Mouse (Mus musculus): ENCODE results near the gene Ugt3a1. TPM values are rescaled to one million over a fixed set of nuclear protein-coding genes. Genes with fewer than 3 reads are reported as not detected.

The Ugt3a1 gene
- polyA plus RNA-seq, 1 experiment from 2014 or later: not detected

GRCm38 (mm10) chr15:9289660-9290059 lies 13.0 kb downstream of the Ugt3a1 start:
- no peak overlapping the region for H3K4me3 ChIP-seq (ENCODE audit: low read depth, low read length)
- H3K4me2 ChIP-seq (ENCODE audit: low read depth, low read length, severe bottlenecking): no peak overlapping the region
- no peaks in the 10 kb centered on the region for H3K27me3 ChIP-seq (ENCODE audit: control insufficient read depth, insufficient read depth, low read length)
- DNase-seq (ENCODE audit: low spot score) (no peak), ATAC-seq (replicated peaks; ENCODE audit: low FRiP score) (no peak)
- 67% methylated on average over 2 of the region's 2 CpGs for WGBS
- no peaks in the 10 kb centered on the region for H3K4me1 ChIP-seq (replicated peaks; ENCODE audit: control insufficient read depth, insufficient read depth, low read length)
- no peaks in the 10 kb centered on the region for H3K9me3 ChIP-seq (ENCODE audit: control insufficient read depth, low read length)
- no peaks in the 10 kb centered on the region for H3K36me3 ChIP-seq (ENCODE audit: control insufficient read depth, insufficient read depth, low read length)
- H3K27ac ChIP-seq (ENCODE audit: low read depth, low read length): no peak overlapping the region
- no peak overlapping the region for H3K9ac ChIP-seq (ENCODE audit: low read length)

GRCm38 (mm10) chr15:9305978-9306692 lies 29.4 kb downstream of the Ugt3a1 start:
- Histone ChIP-seq H3K27me3 (ENCODE audit: control insufficient read depth, insufficient read depth, low read length) (no peaks in the 10 kb centered on the region), H3K27ac (ENCODE audit: low read depth, low read length) (no peak overlapping the region), H3K4me1 (replicated peaks; ENCODE audit: control insufficient read depth, insufficient read depth, low read length) (no peaks in the 10 kb centered on the region), H3K4me2 (ENCODE audit: low read depth, low read length, severe bottlenecking) (no peak overlapping the region), H3K9me3 (ENCODE audit: control insufficient read depth, low read length) (no peaks in the 10 kb centered on the region), H3K9ac (ENCODE audit: low read length) (no peak overlapping the region), H3K4me3 (ENCODE audit: low read depth, low read length) (no peak overlapping the region), H3K36me3 (ENCODE audit: control insufficient read depth, insufficient read depth, low read length) (no peaks in the 10 kb centered on the region)
- WGBS: 88% methylated on average over 8 of the region's 8 CpGs
- no peak for DNase-seq (ENCODE audit: low spot score)
- ATAC-seq (replicated peaks; ENCODE audit: low FRiP score): no peak

- WGBS: 81% methylated on average over 2 of the region's 2 CpGs
- no peak for DNase-seq (ENCODE audit: low spot score)
- Histone ChIP-seq H3K36me3 (ENCODE audit: control insufficient read depth, insufficient read depth, low read length) (no peaks in the 10 kb centered on the region), H3K4me2 (ENCODE audit: low read depth, low read length, severe bottlenecking) (no peak overlapping the region), H3K4me3 (ENCODE audit: low read depth, low read length) (no peak overlapping the region), H3K27me3 (ENCODE audit: control insufficient read depth, insufficient read depth, low read length) (no peaks in the 10 kb centered on the region), H3K4me1 (replicated peaks; ENCODE audit: control insufficient read depth, insufficient read depth, low read length) (no peaks in the 10 kb centered on the region), H3K9me3 (ENCODE audit: control insufficient read depth, low read length) (no peaks in the 10 kb centered on the region), H3K9ac (ENCODE audit: low read length) (no peak overlapping the region), H3K27ac (ENCODE audit: low read depth, low read length) (no peak overlapping the region)
- ATAC-seq (replicated peaks; ENCODE audit: low FRiP score): no peak
Observed at GRCm38 (mm10) chr15:9334596-9334995, 57.9 kb downstream of the Ugt3a1 start.

GRCm38 (mm10) chr15:9335341-9335740 lies 58.7 kb downstream of the Ugt3a1 start, which contains the start of gene Ugt3a2:
TSS of gene Ugt3a2 (plus strand) at chr15:9335550.
- H3K9ac ChIP-seq (ENCODE audit: low read length): no peak within 1 kb of the TSS
- no peak within 1 kb of the TSS for H3K4me2 ChIP-seq (ENCODE audit: low read depth, low read length, severe bottlenecking)
- H3K36me3 ChIP-seq (ENCODE audit: control insufficient read depth, insufficient read depth, low read length): no peaks in the 10 kb centered on the region
- H3K27me3 ChIP-seq (ENCODE audit: control insufficient read depth, insufficient read depth, low read length): no peaks in the 10 kb centered on the region
- ATAC-seq (replicated peaks; ENCODE audit: low FRiP score) (no peak), DNase-seq (ENCODE audit: low spot score) (no peak)
- H3K4me1 ChIP-seq (replicated peaks; ENCODE audit: control insufficient read depth, insufficient read depth, low read length): no peaks in the 10 kb centered on the region
- no peaks in the 10 kb centered on the region for H3K9me3 ChIP-seq (ENCODE audit: control insufficient read depth, low read length)
- H3K4me3 ChIP-seq (ENCODE audit: low read depth, low read length): no peak within 1 kb of the TSS
- WGBS: 89% methylated on average over 4 of the region's 4 CpGs
- H3K27ac ChIP-seq (ENCODE audit: low read depth, low read length): no peak within 1 kb of the TSS

GRCm38 (mm10) chr15:9336616-9337015 lies 59.9 kb downstream of the Ugt3a1 start:
- Histone ChIP-seq H3K4me2 (ENCODE audit: low read depth, low read length, severe bottlenecking) (no peak overlapping the region), H3K9ac (ENCODE audit: low read length) (no peak overlapping the region), H3K36me3 (ENCODE audit: control insufficient read depth, insufficient read depth, low read length) (no peaks in the 10 kb centered on the region), H3K9me3 (ENCODE audit: control insufficient read depth, low read length) (no peaks in the 10 kb centered on the region), H3K4me1 (replicated peaks; ENCODE audit: control insufficient read depth, insufficient read depth, low read length) (no peaks in the 10 kb centered on the region), H3K27ac (ENCODE audit: low read depth, low read length) (no peak overlapping the region), H3K27me3 (ENCODE audit: control insufficient read depth, insufficient read depth, low read length) (no peaks in the 10 kb centered on the region), H3K4me3 (ENCODE audit: low read depth, low read length) (no peak overlapping the region)
- DNase-seq (ENCODE audit: low spot score) (no peak), ATAC-seq (replicated peaks; ENCODE audit: low FRiP score) (no peak)
- 87% methylated on average over 3 of the region's 3 CpGs for WGBS

GRCm38 (mm10) chr15:9337021-9337420 lies 60.3 kb downstream of the Ugt3a1 start:
- no peaks in the 10 kb centered on the region for H3K36me3 ChIP-seq (ENCODE audit: control insufficient read depth, insufficient read depth, low read length)
- H3K4me2 ChIP-seq (ENCODE audit: low read depth, low read length, severe bottlenecking): no peak overlapping the region
- DNase-seq (ENCODE audit: low spot score) (no peak), ATAC-seq (replicated peaks; ENCODE audit: low FRiP score) (no peak)
- 67% methylated on average over 3 of the region's 3 CpGs for WGBS
- no peaks in the 10 kb centered on the region for H3K9me3 ChIP-seq (ENCODE audit: control insufficient read depth, low read length)
- no peaks in the 10 kb centered on the region for H3K4me1 ChIP-seq (replicated peaks; ENCODE audit: control insufficient read depth, insufficient read depth, low read length)
- H3K4me3 ChIP-seq (ENCODE audit: low read depth, low read length): no peak overlapping the region
- H3K9ac ChIP-seq (ENCODE audit: low read length): no peak overlapping the region
- H3K27ac ChIP-seq (ENCODE audit: low read depth, low read length): no peak overlapping the region
- H3K27me3 ChIP-seq (ENCODE audit: control insufficient read depth, insufficient read depth, low read length): no peaks in the 10 kb centered on the region

- WGBS: 54% methylated on average over 3 of the region's 3 CpGs
- no peak for DNase-seq (ENCODE audit: low spot score)
- H3K36me3 ChIP-seq (ENCODE audit: control insufficient read depth, insufficient read depth, low read length): no peaks in the 10 kb centered on the region
Observed at GRCm38 (mm10) chr15:9348739-9349138, 72.1 kb downstream of the Ugt3a1 start.

GRCm38 (mm10) chr15:9362801-9363200 lies 86.1 kb downstream of the Ugt3a1 start:
- Histone ChIP-seq H3K9ac (ENCODE audit: low read length) (no peak overlapping the region), H3K4me1 (replicated peaks; ENCODE audit: control insufficient read depth, insufficient read depth, low read length) (no peaks in the 10 kb centered on the region), H3K27ac (ENCODE audit: low read depth, low read length) (no peak overlapping the region), H3K4me3 (ENCODE audit: low read depth, low read length) (no peak overlapping the region), H3K27me3 (ENCODE audit: control insufficient read depth, insufficient read depth, low read length) (no peaks in the 10 kb centered on the region), H3K36me3 (ENCODE audit: control insufficient read depth, insufficient read depth, low read length) (no peaks in the 10 kb centered on the region), H3K9me3 (ENCODE audit: control insufficient read depth, low read length) (no peaks in the 10 kb centered on the region), H3K4me2 (ENCODE audit: low read depth, low read length, severe bottlenecking) (no peak overlapping the region)
- no peak for ATAC-seq (replicated peaks; ENCODE audit: low FRiP score)
- 65% methylated on average over 2 of the region's 2 CpGs for WGBS
- DNase-seq (ENCODE audit: low spot score): no peak

More at GRCm38 (mm10) chr15:9348739-9349138, 72.1 kb downstream of the Ugt3a1 start:
- no peak for ATAC-seq (replicated peaks; ENCODE audit: low FRiP score)
- Histone ChIP-seq H3K9ac (ENCODE audit: low read length) (no peak overlapping the region), H3K9me3 (ENCODE audit: control insufficient read depth, low read length) (no peaks in the 10 kb centered on the region), H3K4me3 (ENCODE audit: low read depth, low read length) (no peak overlapping the region), H3K4me1 (replicated peaks; ENCODE audit: control insufficient read depth, insufficient read depth, low read length) (no peaks in the 10 kb centered on the region), H3K27ac (ENCODE audit: low read depth, low read length) (no peak overlapping the region), H3K27me3 (ENCODE audit: control insufficient read depth, insufficient read depth, low read length) (no peaks in the 10 kb centered on the region), H3K4me2 (ENCODE audit: low read depth, low read length, severe bottlenecking) (no peak overlapping the region)
